Mouse (Mus musculus): ENCODE results near the gene BC005537.
A peak's percentile ranks its signal among the peaks of the same experiment; 100 is the strongest.
"Not testable (repeated sequence)": the region's sequence is repeated elsewhere in the genome, so short reads cannot be mapped to it uniquely, and the experiment has no call there.

Gene BC005537

DNA sequence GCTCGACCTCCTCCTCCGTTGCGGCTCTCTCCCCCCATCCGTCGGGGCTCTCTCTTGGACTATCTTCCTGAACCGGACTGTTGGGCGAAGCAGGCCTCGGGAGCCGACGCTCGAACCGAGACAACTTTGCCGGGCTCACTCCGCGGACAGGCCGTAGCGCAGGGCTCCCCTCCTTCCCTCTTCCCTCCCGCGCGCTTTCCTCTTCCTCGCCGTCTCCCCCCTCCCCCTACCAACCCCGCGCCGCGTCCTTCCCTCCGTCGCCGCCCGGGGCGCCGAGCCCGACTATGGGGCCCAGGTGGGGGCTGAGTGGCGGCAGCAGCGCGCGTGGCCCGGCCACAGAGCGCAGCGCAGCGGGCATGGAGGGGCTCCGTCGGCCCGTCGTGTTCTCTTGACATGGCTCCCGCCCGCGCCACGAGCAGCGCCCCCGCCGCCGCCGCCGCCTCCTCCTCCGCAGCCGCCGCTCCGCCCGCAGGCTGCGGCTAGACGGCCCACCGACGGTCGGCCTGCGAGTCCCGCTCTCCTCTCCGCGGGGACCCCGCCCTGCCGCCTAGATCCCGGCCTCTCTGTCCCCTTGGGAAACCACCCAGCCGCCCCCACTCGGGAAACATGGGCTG is at the start of gene BC005537:
Gene BC005537 (plus strand): TSS at position 350 of the 614 bp plus-strand sequence.
- DNase-seq (ENCODE audit: low read depth, low spot score), result no peak

DNA sequence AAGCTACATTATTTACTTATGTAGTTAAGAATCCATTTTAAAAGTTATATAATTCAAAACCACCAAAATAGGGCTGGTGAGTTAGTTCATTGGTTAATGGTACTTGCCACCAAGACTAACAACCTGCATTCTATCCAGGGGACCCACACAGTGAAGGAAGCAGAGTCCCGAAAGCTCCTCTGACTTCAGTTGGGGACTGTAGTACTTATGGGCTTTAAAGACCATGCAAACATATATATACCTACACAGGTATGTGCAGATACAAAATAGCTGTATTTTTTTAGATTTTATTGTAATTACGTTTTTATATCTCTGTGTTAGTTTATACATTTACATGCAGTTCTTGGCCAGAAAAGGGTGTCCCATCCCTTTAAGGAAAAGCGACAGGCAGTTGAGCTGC is 44.7 kb upstream of the BC005537 start:
- no peak for DNase-seq (ENCODE audit: low read depth, low spot score)

DNA sequence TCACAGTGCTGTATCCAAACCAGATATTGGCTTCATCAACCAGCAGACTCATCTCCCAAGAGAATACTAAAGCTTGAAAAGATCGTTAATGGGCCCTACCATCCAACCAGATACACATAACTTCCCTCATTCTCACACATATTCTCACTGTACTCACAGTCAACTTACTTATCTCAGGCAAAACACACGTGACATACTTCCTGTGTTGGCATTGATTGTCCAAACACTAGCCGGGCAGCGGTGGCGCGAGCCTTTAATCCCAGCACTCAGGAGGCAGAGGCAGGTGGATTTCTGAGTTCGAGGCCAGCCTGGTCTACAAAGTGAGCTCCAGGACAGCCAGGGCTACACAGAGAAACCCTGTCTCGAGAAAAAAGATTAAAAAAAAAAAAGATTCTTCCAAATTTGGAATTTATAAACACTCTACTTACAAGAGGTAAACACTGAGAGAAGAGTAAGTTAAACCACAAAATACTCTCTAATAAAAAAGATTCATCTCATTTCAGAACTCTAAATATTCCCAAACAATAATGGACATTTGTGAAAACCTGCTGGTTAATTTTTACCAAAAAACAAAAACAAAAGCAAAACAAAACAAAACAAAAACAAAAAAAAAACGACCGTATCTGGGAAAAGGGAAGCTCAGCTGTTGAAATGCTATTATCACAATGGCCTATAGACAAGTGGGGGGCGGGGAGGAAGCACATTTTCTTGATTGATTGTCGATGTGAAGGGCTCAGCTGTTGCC is 43.5 kb upstream of the BC005537 start:
- DNase-seq (ENCODE audit: low read depth, low spot score), result no peak

DNA sequence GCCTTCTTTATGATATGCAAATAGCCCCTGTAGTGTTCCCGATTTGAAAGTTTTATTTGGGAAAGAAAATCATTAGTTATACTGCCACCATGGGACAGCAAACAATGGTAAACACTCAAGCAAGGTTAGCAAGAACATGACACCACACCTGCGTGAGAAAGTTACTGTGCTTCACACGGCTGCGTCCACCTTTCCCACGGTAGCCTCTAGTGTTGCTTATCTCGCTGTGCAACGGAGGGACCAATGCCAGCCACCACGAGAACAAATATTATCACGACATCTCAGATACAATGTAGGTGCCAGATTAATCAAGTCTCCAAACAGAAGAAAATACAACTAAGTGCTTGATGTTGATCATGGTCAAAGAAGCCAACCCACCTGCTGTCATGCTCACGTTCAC is 42.0 kb upstream of the BC005537 start:
- DNase-seq (ENCODE audit: low read depth, low spot score), result no peak

DNA sequence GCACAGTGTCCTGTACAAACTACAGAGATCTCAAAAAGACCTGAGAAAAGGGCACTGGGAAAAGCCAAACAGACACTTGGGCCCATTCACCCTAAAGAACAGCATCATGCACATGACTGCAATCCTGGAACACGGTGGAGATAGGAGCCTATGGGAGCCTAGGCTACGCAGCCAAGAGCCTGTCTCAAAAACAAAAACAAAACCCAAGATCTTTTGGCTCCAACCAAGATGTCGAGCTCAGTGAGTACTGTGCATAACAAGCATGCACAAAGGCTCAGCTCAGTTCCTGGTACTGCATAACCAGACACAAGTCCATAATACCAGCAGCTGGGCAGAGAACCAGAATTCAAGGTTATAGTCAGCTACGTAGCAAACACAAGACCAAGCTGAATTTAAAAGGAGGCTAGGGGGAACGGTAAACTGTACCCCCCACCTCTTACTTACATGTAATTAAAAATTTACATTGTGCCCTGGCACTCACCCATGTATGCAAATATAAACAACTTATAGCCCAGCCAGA is 41.0 kb upstream of the BC005537 start:
- DNase-seq (ENCODE audit: low read depth, low spot score), result no peak

DNA sequence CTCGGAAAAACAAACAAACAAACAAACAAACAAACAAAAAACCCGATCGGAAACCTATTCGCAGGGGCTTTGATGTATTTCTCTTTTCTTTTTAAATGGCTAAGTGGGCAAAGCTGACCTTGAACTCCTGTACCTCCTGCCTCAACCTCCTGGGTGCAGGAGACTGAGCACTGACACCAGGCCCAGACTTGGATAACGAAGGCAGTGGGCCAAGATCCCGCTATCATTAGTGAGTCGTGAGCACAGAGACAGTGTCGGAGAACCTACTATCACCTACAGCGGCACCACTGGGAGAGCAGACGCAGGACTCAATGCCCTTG is 40.4 kb upstream of the BC005537 start:
- no peak for DNase-seq (ENCODE audit: low read depth, low spot score)

DNA sequence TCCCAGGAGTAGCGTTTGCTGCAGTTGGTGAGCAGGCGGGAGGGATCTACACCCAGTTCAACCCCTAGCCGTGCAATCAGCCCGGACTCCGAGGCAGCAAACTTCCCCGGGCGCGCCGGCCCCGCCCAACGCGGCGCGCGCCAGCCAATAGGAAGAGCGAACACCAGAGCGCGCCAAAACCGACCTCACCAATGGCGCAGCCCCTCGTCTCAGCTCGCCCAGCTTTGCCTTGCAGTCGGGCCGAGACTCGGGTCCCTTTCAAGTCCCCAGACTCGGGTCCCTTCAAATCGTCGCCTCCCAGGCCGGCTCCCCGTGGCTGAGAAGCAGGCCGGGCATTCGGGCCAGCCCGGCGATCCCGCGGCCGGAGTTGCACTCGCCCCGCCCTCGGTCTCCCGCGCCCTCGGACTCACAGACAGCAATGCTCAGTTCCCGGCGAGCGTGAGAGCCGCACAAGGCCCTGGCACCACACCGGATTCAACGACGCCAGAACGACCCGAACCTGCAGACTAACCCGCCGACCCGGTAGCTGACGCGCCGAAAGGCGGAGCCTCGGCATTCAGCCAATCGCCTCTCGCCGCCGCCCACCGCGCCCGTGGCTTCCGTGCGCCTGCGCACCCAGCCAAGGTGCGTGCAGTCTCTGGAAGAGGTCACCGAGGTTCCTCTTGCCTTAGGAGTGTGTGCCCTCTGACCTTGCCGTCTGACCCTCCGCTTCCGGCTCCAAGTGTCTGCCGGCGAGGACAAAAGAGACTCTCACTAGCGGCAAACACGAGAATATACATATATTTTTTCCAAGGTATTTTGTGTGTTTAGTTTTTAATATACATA is 39.8 kb upstream of the BC005537 start, which contains the start of gene Gmnn:
Gene Gmnn (minus strand): TSS at position 521 of the 825 bp plus-strand sequence.
- DNase-seq (ENCODE audit: low read depth, low spot score), result peak; percentile 40

DNA sequence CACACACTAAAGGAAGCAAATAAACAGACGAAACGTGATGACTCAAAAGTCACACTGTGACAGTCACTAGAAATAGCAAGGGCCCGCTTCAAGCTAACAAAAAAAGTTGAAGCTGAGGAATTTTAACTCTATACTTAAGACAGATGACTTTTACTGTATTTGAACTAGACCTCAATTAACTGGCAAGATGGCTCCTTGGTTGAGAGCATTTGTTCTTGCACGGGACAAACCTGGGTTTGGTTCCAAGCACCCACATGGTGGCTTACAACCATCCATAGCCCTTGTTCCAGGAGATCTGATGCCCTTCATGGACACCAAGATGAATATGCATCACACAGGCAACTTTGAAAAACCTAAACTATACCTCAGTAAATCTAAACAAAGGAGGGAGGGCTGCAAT is 39.2 kb upstream of the BC005537 start:
- DNase-seq (ENCODE audit: low read depth, low spot score), result no peak

DNA sequence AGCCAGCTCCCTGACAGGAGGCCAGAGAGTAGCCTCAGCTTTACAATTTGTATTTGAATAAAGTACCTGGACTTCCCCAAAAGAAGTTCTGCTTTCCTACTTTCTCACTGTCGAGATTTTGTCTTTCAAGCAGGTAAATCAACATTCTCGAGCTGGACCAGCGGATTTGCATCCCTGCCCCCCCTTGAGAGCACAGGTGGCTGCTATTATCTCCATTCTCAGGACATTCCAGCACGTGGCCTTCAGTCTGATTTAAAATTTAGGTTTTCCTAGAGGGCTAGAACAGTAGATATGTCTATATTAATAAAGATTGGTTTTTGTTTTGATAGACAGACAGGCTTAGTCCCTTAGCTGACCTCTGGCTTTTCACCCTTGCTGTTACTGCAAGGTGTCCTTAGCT is 33.6 kb upstream of the BC005537 start:
- not testable (repeated sequence) for DNase-seq (ENCODE audit: low read depth, low spot score)

DNA sequence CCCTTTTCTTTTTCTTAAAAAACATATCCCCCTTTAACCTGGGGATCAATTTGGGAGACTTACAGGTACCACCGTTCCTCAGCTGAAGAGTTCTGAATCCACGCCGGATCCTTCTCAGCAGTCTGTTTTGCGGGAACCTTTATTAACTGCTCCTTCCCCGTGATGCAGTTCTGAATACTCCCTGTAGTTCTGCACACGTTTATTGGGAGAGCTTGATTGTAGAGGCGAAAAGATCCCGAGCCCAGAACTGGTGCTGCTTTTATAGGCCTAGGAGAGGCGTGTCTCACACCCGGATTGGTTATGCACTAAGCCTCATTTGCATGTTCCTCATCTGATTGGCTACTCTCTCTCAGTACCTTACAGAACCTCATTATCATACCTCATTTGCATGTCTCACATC is 30.0 kb upstream of the BC005537 start:
- not testable (repeated sequence) for DNase-seq (ENCODE audit: low read depth, low spot score)

DNA sequence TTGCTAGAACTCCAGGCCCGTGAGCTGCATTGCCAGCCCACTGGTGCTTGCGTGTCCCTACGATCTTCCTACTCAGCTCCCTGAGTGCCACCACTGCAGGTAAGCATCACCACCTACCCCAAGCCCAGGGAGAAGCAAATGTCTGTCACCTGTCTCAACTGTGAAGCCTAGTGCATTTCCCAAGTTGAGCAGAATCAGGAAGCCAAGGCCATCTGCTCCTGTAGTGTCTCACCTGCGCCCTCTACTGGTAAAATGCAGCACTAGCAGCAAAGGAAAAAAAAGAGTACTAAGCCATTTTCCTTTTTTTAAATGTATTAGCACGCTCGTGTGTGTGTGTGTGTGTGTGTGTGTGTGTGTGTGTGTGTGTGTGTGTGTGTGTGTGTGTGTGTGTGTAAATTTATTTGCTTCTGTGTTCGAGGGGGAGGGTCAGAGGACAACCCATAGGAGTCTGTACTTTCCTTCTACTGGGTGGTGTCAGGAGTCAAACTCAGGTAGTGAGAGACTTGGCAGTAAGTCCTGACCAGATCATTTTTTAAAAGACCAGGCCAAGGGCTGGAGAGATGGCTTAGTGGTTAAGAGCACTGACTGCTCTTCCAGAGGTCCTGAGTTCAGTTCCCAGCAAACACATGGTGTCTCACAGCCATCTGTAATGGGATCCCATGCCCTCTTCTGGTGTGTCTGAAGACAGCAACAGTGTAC is 25.2 kb upstream of the BC005537 start:
- DNase-seq (ENCODE audit: low read depth, low spot score), result no peak

DNA sequence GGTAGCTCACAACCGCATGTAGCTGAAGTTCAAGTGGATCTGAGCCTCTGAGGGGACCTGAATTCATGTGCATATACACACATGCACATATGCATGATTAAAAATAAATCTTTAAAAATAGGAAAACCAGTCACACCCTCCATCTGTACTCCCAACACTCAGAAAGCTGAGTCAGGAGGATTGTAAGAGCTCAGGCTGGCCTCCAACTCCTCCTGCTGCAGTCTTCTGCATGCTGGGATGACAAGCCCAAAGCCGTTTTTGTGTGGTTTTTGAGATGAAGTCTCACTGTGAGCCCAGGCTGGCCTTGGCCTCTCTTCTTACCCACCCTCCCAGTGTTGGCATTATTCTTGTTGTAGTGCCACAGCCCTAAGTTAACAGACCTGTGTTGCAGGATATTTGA is 23.4 kb upstream of the BC005537 start:
- DNase-seq (ENCODE audit: low read depth, low spot score), result no peak

DNA sequence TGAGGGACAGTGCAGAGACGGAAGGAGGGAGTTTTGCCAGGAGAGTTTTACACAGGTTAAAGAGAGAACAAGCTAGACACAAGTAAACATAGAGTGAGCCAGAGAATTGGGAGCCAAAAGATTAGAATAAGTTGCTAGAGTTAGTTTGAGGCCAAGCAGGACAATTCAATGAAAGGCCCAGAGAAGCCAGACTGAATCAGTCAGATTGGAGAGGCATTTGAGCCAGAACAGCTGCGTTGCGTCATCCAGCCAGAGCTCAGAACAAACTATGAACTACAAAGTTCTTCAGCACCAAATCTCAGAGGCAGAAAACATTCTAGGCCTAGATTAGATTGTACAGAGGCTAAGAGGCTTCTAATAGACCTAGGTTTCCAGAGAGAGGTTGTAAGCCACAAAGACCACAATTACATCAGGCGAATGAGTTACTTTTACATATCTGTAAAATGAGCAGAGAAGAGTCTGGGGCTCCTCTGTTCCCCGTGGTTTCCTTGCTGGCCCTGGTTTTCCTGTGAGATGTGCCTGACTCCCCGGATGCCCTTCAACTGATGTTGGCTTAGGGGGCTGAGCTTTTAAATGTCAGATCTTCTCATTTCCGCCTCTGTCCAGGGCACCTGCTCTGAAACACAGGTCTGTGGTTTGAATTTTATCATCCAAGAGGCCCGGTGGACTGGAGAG is 22.6 kb upstream of the BC005537 start:
- DNase-seq (ENCODE audit: low read depth, low spot score), result no peak

DNA sequence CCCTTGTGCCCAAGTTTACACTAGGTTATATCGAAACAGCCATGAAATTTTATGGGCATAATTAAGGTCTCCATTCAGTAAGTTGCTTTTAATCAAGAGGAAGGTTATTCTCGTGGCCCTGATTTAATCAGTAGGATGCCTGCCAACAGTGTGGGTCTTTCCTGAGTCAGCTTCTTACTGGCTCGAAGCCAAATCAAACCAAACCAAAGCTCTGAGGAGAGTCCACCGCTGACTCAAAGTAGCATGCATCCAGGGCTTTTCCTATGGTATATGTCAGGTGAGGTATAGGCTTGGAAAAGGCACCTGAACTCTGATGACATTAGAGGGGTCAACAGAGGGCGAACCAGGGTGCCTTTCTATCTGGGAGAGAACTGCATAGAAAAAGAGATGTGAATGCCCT is 19.5 kb upstream of the BC005537 start:
- no peak for DNase-seq (ENCODE audit: low read depth, low spot score)

DNA sequence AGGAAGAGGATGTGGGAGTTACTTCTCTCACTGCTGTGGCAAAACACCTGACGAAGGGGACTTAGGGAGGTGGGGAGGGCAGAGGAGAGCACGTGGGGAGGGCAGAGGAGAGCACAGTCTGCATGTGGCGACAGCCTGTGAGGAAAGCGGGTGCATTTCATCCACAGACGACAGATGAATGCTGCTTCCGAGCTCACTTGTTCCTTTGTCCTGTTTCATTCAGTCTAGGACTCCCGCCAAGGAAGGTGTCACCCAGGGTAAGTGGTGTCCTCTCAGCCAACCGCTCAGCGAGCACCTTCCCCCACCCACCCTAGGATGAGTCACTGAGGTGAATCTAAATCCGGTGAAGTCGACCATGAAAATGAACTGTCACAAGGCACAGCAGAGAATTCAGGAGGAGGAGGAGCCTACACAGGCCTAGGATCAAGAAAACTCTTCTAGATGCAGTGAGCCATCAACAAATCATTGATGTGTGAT is 15.4 kb upstream of the BC005537 start:
- DNase-seq (ENCODE audit: low read depth, low spot score), result peak; percentile 52

DNA sequence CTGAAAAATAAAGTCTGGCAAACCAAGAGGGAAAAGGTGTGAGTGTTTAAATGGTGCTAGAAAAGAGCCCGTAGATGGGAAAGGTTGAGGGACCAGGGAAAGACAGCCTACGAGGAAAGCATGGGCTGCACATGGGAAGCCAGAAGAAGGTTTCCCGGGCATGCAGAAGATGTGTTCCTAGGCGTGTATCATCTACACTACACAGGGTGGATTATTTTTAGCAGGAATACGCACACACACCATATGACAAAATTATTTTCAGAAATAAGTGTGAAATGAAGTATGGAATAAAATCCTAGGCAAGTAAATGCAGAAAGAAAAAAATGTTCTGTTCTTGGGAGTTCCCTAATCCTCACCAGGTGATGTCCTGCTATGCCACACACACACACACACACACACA is 14.0 kb upstream of the BC005537 start:
- DNase-seq (ENCODE audit: low read depth, low spot score), result peak; percentile 48

DNA sequence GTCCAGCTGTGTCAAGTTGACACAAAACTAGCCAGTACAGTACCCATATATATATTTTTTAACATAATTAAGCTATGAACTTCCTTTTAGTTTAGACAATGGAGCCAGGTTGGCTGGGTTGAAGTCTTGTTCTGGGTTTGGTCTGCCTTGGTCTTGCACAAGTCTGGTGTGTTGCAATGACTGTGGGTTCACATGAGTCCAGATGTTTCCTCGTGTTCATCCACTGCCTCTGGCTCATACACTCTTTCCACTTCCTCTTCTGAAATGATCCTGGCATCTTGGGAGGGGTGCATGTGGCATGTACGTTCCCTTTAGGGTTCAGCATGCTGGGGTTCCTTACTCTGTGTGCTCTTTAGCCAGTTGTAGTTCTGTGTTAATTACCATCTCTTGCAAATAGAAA is 10.1 kb upstream of the BC005537 start:
- no peak for DNase-seq (ENCODE audit: low read depth, low spot score)

DNA sequence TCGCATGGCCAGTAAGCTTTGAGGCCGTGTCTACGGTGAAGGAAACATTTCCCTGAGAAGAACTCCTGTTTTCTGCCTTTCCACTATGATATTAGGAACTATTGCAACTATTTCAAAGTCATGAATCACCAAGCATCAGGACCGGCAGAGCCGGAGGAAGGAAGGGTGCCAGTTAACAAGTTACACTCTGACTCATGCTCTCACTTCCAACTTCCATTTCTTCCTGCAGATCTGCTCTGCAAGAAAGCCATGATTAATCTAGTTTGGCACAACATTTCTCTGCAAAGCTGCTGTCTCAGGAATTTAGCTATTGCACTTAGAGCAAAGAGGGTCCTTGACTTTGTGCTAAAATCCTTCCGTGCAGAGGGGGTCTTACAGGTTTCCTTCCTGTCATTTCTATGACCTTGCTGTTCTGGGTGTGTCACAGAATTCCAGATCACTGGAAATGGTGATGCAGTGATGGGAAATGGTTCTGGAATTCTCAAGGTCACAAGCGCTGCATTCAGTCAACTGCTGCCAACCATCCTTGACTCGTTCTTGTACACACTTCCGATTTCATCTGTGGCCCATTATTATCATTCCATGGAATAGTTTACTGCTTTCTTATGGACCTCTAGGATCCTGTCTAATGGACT is 8.9 kb upstream of the BC005537 start:
- DNase-seq (ENCODE audit: low read depth, low spot score), result peak; percentile 55

DNA sequence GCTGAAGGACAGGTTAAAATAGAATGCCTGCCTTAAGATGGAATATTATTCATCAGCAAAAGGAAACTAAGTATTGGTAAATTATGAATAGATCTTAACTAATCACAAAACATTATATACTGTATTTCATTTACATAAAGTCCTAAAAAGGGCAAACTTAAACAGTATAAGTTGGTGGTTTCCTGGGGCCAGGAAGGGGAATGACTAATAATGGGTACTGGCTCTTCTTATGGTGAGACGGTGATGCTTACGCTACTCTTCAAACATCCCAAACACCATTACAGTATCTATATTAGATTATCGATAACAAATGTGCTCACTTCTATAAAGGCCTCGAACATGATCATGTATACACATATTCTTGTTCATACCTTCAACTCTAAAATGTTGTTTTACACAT is 2.8 kb upstream of the BC005537 start:
- DNase-seq (ENCODE audit: low read depth, low spot score), result no peak

DNA sequence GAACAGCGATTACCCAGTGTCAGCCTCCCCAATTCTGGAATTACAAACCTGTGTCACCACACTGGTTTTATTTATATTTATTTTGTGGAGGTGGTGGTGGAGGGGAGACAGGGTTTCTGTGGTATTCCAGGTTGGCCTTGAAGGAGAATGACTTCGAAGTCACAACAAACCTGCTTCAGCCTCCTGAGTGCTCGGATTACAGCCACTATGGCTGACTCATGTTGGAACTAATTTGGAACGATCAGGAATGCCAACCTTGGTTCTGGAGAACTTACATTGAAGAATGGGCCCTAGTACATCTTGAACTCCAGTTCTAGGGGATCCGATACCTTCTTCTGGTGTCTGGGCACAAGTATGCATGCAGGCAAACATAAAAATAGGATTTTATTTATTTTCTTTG is 2.1 kb upstream of the BC005537 start:
- no peak for DNase-seq (ENCODE audit: low read depth, low spot score)

All from telencephalon, adult 2 months (tissue).